Mouse (Mus musculus) spleen, adult 2 months (tissue): Measurements from ENCODE around the gene Slc23a2. TPM values are rescaled to one million over a fixed set of nuclear protein-coding genes. Genes with fewer than 3 reads are reported as not detected.

ENCODE experiments used
- DNase-seq, 2 experiments: peaks; one replicate each; pipeline versions ENCODE4 v3.0.0 to v3.0.0-alpha.2; 2012 to 2021; ENCODE audit warnings: low spot score in 2 of 2, low read depth in 1 of 2
- H3K27ac ChIP-seq: fragments of 200-500 bp; 2 replicates; pipeline ENCODE4 v1.5.1; 2012; ENCODE audit warnings: low read length, inconsistent platforms; ENCODE audit not compliant: insufficient read depth
- H3K27me3 ChIP-seq: fragments of 200-500 bp; 2 replicates; pipeline ENCODE4 v1.6.1; 2012; ENCODE audit warnings: mild to moderate bottlenecking, moderate library complexity, low read length, inconsistent platforms; ENCODE audit not compliant: control insufficient read depth, insufficient read depth
- H3K36me3 ChIP-seq: fragments of 200-500 bp; 2 replicates; pipeline ENCODE4 v1.6.1; 2012; ENCODE audit warnings: mild to moderate bottlenecking, low read length, inconsistent platforms; ENCODE audit not compliant: control insufficient read depth, insufficient read depth
- H3K4me1 ChIP-seq: fragments of 200-500 bp; 2 replicates; pipeline ENCODE4 v1.6.1; 2011; ENCODE audit warnings: inconsistent platforms; ENCODE audit not compliant: control insufficient read depth, insufficient read depth, insufficient read length
- H3K4me3 ChIP-seq: fragments of 200-500 bp; 2 replicates; pipeline ENCODE4 v1.5.1; 2011; ENCODE audit warnings: mild to moderate bottlenecking, inconsistent platforms; ENCODE audit not compliant: insufficient read depth, insufficient read length; ENCODE audit errors: extremely low read depth
- CTCF ChIP-seq: fragments of 200-500 bp; IDR thresholded peaks from 2 replicates; pipeline ENCODE4 v1.5.1; 2011; ENCODE audit warnings: mild to moderate bottlenecking, inconsistent platforms; ENCODE audit not compliant: insufficient read depth, insufficient read length, insufficient replicate concordance; ENCODE audit errors: extremely low read depth
- POLR2A ChIP-seq: fragments of 200-500 bp; IDR thresholded peaks from 2 replicates; pipeline ENCODE4 v1.6.1; 2011; ENCODE audit warnings: low read depth, low read length, inconsistent platforms
- WGBS: fragments of 180-500 bp; shearing (Covaris S2); methylation state at CpG from one replicate; pipeline ENCODE4 v1.1.7; 2018; 5-methylcytosine and 5-hydroxymethylcytosine counted together
- polyA plus RNA-seq: library from polyadenylated mRNA; depleted of rRNA; stranded (reverse); fragments of >200 nt; gene quantifications from 2 replicates; pipeline ENCODE4 v1.2.3, GENCODE M21; 2012

The Slc23a2 gene
- polyA plus RNA-seq, 1 experiment = 20.6 TPM

GRCm38 (mm10) chr2:132151592-132151991, 6.7 kb upstream of the Slc23a2 start:
- Histone ChIP-seq H3K4me1 (peaks cover 6% of the 10 kb centered on the region; the same call in 1 of the 2 replicates), H3K4me3 (no peak overlapping the region), H3K27me3 (no peaks in the 10 kb centered on the region), H3K36me3 (no peaks in the 10 kb centered on the region), H3K27ac (peak overlapping the region; percentile 55)
- no peak for DNase-seq
- WGBS = 11% methylated on average over 6 of the region's 6 CpGs
- no peak for TF ChIP-seq POLR2A
- TF ChIP-seq CTCF = no peak

- H3K4me3 ChIP-seq = no peak overlapping the region
- H3K27ac ChIP-seq = peak overlapping the region; percentile 55; the same call in 1 of the 2 replicates
- H3K4me1 ChIP-seq = peaks cover 6% of the 10 kb centered on the region; the same call in 1 of the 2 replicates
- DNase-seq = no peak
- no peaks in the 10 kb centered on the region for H3K27me3 ChIP-seq
- 46% methylated on average over 1 of the region's 1 CpGs for WGBS
- TF ChIP-seq CTCF (no peak), POLR2A (no peak)
- H3K36me3 ChIP-seq = no peaks in the 10 kb centered on the region
Observed at GRCm38 (mm10) chr2:132150926-132151325, 6.0 kb upstream of the Slc23a2 start.

GRCm38 (mm10) chr2:132146502-132146901, 1.6 kb upstream of the Slc23a2 start:
- Histone ChIP-seq H3K36me3 (no peaks in the 10 kb centered on the region), H3K27me3 (no peaks in the 10 kb centered on the region), H3K4me3 (no peak overlapping the region), H3K4me1 (peaks cover 4% of the 10 kb centered on the region; the same call in 1 of the 2 replicates), H3K27ac (no peak overlapping the region)
- no peak for TF ChIP-seq CTCF
- 32% methylated on average over 4 of the region's 4 CpGs for WGBS
- no peak for DNase-seq

GRCm38 (mm10) chr2:132143943-132144927, 673 bp downstream of the Slc23a2 start:
- TF ChIP-seq POLR2A (no peak), CTCF (no peak)
- Histone ChIP-seq H3K27ac (no peak overlapping the region), H3K4me3 (peak overlapping the region; percentile 87), H3K4me1 (peaks cover 2% of the 10 kb centered on the region; the same call in 1 of the 2 replicates), H3K27me3 (no peaks in the 10 kb centered on the region), H3K36me3 (no peaks in the 10 kb centered on the region)
- 11% methylated on average over 66 of the region's 66 CpGs for WGBS
- DNase-seq = no peak

GRCm38 (mm10) chr2:132142606-132143005, 2.3 kb downstream of the Slc23a2 start:
- no peaks in the 10 kb centered on the region for H3K36me3 ChIP-seq
- H3K27me3 ChIP-seq = no peaks in the 10 kb centered on the region
- no peak overlapping the region for H3K27ac ChIP-seq
- TF ChIP-seq POLR2A = no peak
- no peak for TF ChIP-seq CTCF
- H3K4me3 ChIP-seq = no peak overlapping the region
- H3K4me1 ChIP-seq = peaks cover 2% of the 10 kb centered on the region; the same call in 1 of the 2 replicates
- DNase-seq = no peak
- WGBS = 89% methylated on average over 8 of the region's 8 CpGs

GRCm38 (mm10) chr2:132140536-132140935, 4.4 kb downstream of the Slc23a2 start:
- peaks cover 2% of the 10 kb centered on the region; the same call in 1 of the 2 replicates for H3K4me1 ChIP-seq
- DNase-seq = no peak
- H3K27ac ChIP-seq = no peak overlapping the region
- WGBS = 84% methylated on average over 10 of the region's 10 CpGs
- no peaks in the 10 kb centered on the region for H3K36me3 ChIP-seq
- H3K4me3 ChIP-seq = no peak overlapping the region
- no peaks in the 10 kb centered on the region for H3K27me3 ChIP-seq
- TF ChIP-seq CTCF (no peak), POLR2A (no peak)

- Histone ChIP-seq H3K4me3 (no peak overlapping the region), H3K4me1 (no peaks in the 10 kb centered on the region), H3K36me3 (no peaks in the 10 kb centered on the region), H3K27me3 (no peaks in the 10 kb centered on the region), H3K27ac (no peak overlapping the region)
- 93% methylated on average over 2 of the region's 2 CpGs for whole genome bisulfite sequencing
- TF ChIP-seq POLR2A (no peak), CTCF (no peak)
- no peak for DNase-seq
Observed at GRCm38 (mm10) chr2:132139099-132139498, 5.8 kb downstream of the Slc23a2 start.
